Mouse (Mus musculus) CH12.LX (cell line): ENCODE results near the gene Cavin4. TPM values are rescaled to one million over a fixed set of nuclear protein-coding genes. Genes with fewer than 3 reads are reported as not detected.

Experiments
- DNase-seq: peaks from one replicate; pipeline ENCODE4 v3.0.0-alpha.2; 2013; ENCODE audit errors: extremely low read depth
- H3K27ac ChIP-seq: 2 replicates; pipeline ENCODE4 v1.5.1; 2012; ENCODE audit warnings: low read depth, mild to moderate bottlenecking, control low read depth, moderate library complexity; ENCODE audit not compliant: insufficient read depth
- H3K27me3 ChIP-seq: replicated peaks from 2 replicates; pipeline ENCODE3; 2012; ENCODE audit warnings: inconsistent platforms
- H3K36me3 ChIP-seq, 2 experiments: replicated peaks in 1 of 2; 2 replicates each; pipeline versions ENCODE3 to v1.6.1; 2012; ENCODE audit warnings: inconsistent platforms in 1 of 2, low read length in 1 of 2, mild to moderate bottlenecking in 1 of 2, mixed read lengths in 1 of 2, moderate library complexity in 1 of 2; ENCODE audit not compliant: control insufficient read depth in 1 of 2, insufficient read depth in 1 of 2
- H3K4me1 ChIP-seq, 2 experiments: 2 replicates each; pipeline ENCODE4 v1.6.1; 2012; ENCODE audit warnings: inconsistent platforms in 1 of 2, moderate library complexity in 1 of 2; ENCODE audit not compliant: insufficient read depth in 2 of 2, control insufficient read depth in 1 of 2
- H3K4me2 ChIP-seq: 2 replicates; pipeline ENCODE4 v1.6.1; 2012; ENCODE audit warnings: low read depth, mild to moderate bottlenecking, control low read depth; ENCODE audit not compliant: poor library complexity, insufficient read depth, severe bottlenecking
- H3K4me3 ChIP-seq, 3 experiments: fragments of 150-350 bp in 1 of 3; sonication (generic) in 1 of 3; replicated peaks in 1 of 3; 2 replicates each; pipeline versions ENCODE3 to v1.5.1; 2011 to 2012; ENCODE audit warnings: low read depth in 2 of 3, low read length in 2 of 3, mild to moderate bottlenecking in 2 of 3, moderate library complexity in 2 of 3, control low read depth in 1 of 3, improper control_type of control experiment in 1 of 3, inconsistent platforms in 1 of 3, mixed read lengths in 1 of 3; ENCODE audit not compliant: poor library complexity in 1 of 3
- H3K79me2 ChIP-seq: replicated peaks from 2 replicates; pipeline ENCODE4 v1.6.1; 2012; ENCODE audit warnings: mild to moderate bottlenecking, moderate library complexity; ENCODE audit not compliant: control insufficient read depth, poor library complexity, insufficient read depth, severe bottlenecking; ENCODE audit errors: extremely low read depth
- H3K9ac ChIP-seq: 2 replicates; pipeline ENCODE4 v1.6.1; 2012; ENCODE audit warnings: low read depth, mild to moderate bottlenecking, control low read depth, moderate library complexity; ENCODE audit not compliant: insufficient read depth
- H3K9me3 ChIP-seq: replicated peaks from 2 replicates; pipeline ENCODE3; 2012; ENCODE audit warnings: low read length, inconsistent platforms, mixed read lengths
- CHD1 ChIP-seq: IDR thresholded peaks from 2 replicates; pipeline ENCODE4 v1.6.1; 2012; ENCODE audit warnings: low read depth, low read length, improper control_type of control experiment, inconsistent platforms
- CHD2 ChIP-seq: IDR thresholded peaks from 2 replicates; pipeline ENCODE4 v1.6.1; 2011; ENCODE audit warnings: low read length, improper control_type of control experiment
- ELF1 ChIP-seq: IDR thresholded peaks from 2 replicates; pipeline ENCODE4 v1.6.1; 2014; ENCODE audit warnings: low read depth, mild to moderate bottlenecking, inconsistent platforms, low read length, improper control_type of control experiment
- ETS1 ChIP-seq: conservative IDR thresholded peaks from 2 replicates; pipeline ENCODE4 v1.6.1; 2012; ENCODE audit warnings: low read depth, mild to moderate bottlenecking, inconsistent platforms, low read length, improper control_type of control experiment, moderate library complexity
- IRF4 ChIP-seq: IDR thresholded peaks from 2 replicates; pipeline ENCODE4 v1.6.1; 2014; ENCODE audit warnings: low read depth, mild to moderate bottlenecking, inconsistent platforms, low read length, improper control_type of control experiment
- KAT2A ChIP-seq: IDR thresholded peaks from 2 replicates; pipeline ENCODE4 v1.6.1; 2012; ENCODE audit warnings: low read length, improper control_type of control experiment, inconsistent platforms; ENCODE audit not compliant: insufficient replicate concordance
- MAFK ChIP-seq: IDR thresholded peaks from 2 replicates; pipeline ENCODE4 v1.6.1; 2011; ENCODE audit warnings: low read length, improper control_type of control experiment; ENCODE audit not compliant: insufficient replicate concordance
- MAX ChIP-seq: IDR thresholded peaks from 2 replicates; pipeline ENCODE4 v1.6.1; 2011; ENCODE audit warnings: low read length, improper control_type of control experiment
- MEF2A ChIP-seq: IDR thresholded peaks from 2 replicates; pipeline ENCODE4 v1.6.1; 2014; ENCODE audit warnings: low read depth, mild to moderate bottlenecking, inconsistent platforms, low read length, improper control_type of control experiment, borderline replicate concordance
- MXI1 ChIP-seq: IDR thresholded peaks from 2 replicates; pipeline ENCODE4 v1.6.1; 2011; ENCODE audit warnings: mild to moderate bottlenecking, low read depth, low read length, improper control_type of control experiment
- NRF1 ChIP-seq: IDR thresholded peaks from 2 replicates; pipeline ENCODE4 v1.6.1; 2014; ENCODE audit warnings: low read depth, mild to moderate bottlenecking, inconsistent platforms, low read length, improper control_type of control experiment, moderate library complexity
- PAX5 ChIP-seq: IDR thresholded peaks from 2 replicates; pipeline ENCODE4 v1.6.1; 2012; ENCODE audit warnings: low read length, inconsistent platforms, mixed read lengths
- POLR2A ChIP-seq: IDR thresholded peaks from 2 replicates; pipeline ENCODE4 v1.6.1; 2011; ENCODE audit warnings: low read depth, mild to moderate bottlenecking, improper control_type of control experiment, low read length
- POLR2AphosphoS2 ChIP-seq: IDR thresholded peaks from 2 replicates; pipeline ENCODE4 v1.6.1; 2011; ENCODE audit warnings: low read depth, low read length, improper control_type of control experiment
- RAD21 ChIP-seq: IDR thresholded peaks from 2 replicates; pipeline ENCODE4 v1.6.1; 2011; ENCODE audit warnings: low read depth, mild to moderate bottlenecking, low read length, improper control_type of control experiment, moderate library complexity
- RCOR1 ChIP-seq: conservative IDR thresholded peaks from 2 replicates; pipeline ENCODE4 v1.6.1; 2012; ENCODE audit warnings: low read depth, mild to moderate bottlenecking, inconsistent platforms, low read length, improper control_type of control experiment
- SIN3A ChIP-seq: IDR thresholded peaks from 2 replicates; pipeline ENCODE4 v1.6.1; 2012; ENCODE audit warnings: low read length, improper control_type of control experiment, inconsistent platforms
- SMC3 ChIP-seq: IDR thresholded peaks from 2 replicates; pipeline ENCODE4 v1.6.1; 2011; ENCODE audit warnings: low read depth, low read length, improper control_type of control experiment
- TBP ChIP-seq: conservative IDR thresholded peaks from 2 replicates; pipeline ENCODE4 v1.6.1; 2011; ENCODE audit warnings: low read depth, low read length, improper control_type of control experiment
- UBTF ChIP-seq: IDR thresholded peaks from 2 replicates; pipeline ENCODE4 v1.6.1; 2012; ENCODE audit warnings: low read depth, mild to moderate bottlenecking, inconsistent platforms, low read length, improper control_type of control experiment, moderate library complexity
- ZC3H11A ChIP-seq: IDR thresholded peaks from 2 replicates; pipeline ENCODE4 v1.6.1; 2012; ENCODE audit warnings: low read depth, mild to moderate bottlenecking, inconsistent platforms, low read length, improper control_type of control experiment
- ZKSCAN1 ChIP-seq: IDR thresholded peaks from 2 replicates; pipeline ENCODE4 v1.6.1; 2012; ENCODE audit warnings: low read depth, inconsistent platforms, low read length, improper control_type of control experiment, borderline replicate concordance
- ZNF384 ChIP-seq: IDR thresholded peaks from 2 replicates; pipeline ENCODE4 v1.6.1; 2012; ENCODE audit warnings: low read depth, low read length, improper control_type of control experiment, inconsistent platforms
- dilution Hi-C: fragments of 300-500 bp; cut with MboI; formaldehyde crosslinking; loops from 2 replicates; pipeline ENCODE4 v1.14.3; 2020; ENCODE audit warnings: low sequenced_read_pairs; ENCODE audit not compliant: extremely low pct_unique_long_range_greater_than_20kb, extremely low pct_ligation_motif_present
- in situ Hi-C: fragments of 300-500 bp; cut with MboI; formaldehyde crosslinking; loops from 3 replicates; pipeline ENCODE4 v1.14.3; 2019; ENCODE audit warnings: low sequenced_read_pairs, low pct_ligation_motif_present, low pct_unique_long_range_greater_than_20kb, mixed read lengths
- polyA plus RNA-seq: library from polyadenylated mRNA; unstranded; fragments of >175 nt; gene quantifications from 2 replicates; pipeline ENCODE4 v1.2.1, GENCODE M21; 2012; ENCODE audit warnings: low read depth; ENCODE audit not compliant: insufficient read length
- total RNA-seq, 2 experiments: library from RNA; depleted of rRNA; stranded (reverse); fragments of 300-350 nt in 1 of 2; fragments of >200 nt in 1 of 2; gene quantifications; 2 replicates each; pipeline ENCODE4 v1.2.3; 2012 to 2014

The Cavin4 gene
- total and polyA plus RNA-seq, 3 experiments = 0.13 to 0.26 (median 0.24) TPM

DNA sequence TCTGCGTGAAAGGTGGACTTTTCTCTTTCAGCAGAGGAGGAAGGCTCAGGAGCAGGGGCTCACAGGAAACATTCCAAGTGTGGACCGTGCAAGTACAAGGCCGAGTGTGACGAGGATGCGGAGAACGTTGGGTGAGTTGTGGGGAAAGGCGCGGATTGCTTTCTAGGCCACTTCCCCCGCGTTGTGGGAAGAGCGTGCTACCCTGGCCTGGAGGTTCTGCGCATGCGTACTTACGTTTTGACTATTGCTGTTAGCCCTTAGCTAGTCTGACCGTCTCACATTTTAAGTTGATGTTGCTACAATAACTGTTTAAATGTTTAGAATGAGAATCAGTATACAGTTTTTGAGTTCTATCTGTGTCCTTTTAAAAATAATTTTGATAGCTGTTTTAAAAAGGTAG, 46.1 kb upstream of the Cavin4 start:
- Histone ChIP-seq H3K79me2 (no peaks in the 10 kb centered on the region), H3K4me3 (no peak overlapping the region), H3K4me1 (peaks cover 0 to 9% of the 10 kb centered on the region in 2 experiments; a peak in 1 of 4 replicates), H3K36me3 (peaks cover 0 to 27% of the 10 kb centered on the region in 2 experiments), H3K9me3 (no peaks in the 10 kb centered on the region), H3K27ac (no peak overlapping the region), H3K4me2 (no peak overlapping the region)
- dilution Hi-C loops = no loop called here
- in situ Hi-C loops = no loop called here
- TF ChIP-seq NRF1 (no peak), SIN3A (no peak), MAFK (no peak), CHD1 (no peak), KAT2A (no peak), ZNF384 (no peak), POLR2A (no peak), PAX5 (no peak)
- TF ChIP-seq, all 38 proteins: peak for 0
- Histone ChIP-seq H3K9ac (no peak overlapping the region), H3K27me3 (no peaks in the 10 kb centered on the region)
- DNase-seq = no peak

DNA sequence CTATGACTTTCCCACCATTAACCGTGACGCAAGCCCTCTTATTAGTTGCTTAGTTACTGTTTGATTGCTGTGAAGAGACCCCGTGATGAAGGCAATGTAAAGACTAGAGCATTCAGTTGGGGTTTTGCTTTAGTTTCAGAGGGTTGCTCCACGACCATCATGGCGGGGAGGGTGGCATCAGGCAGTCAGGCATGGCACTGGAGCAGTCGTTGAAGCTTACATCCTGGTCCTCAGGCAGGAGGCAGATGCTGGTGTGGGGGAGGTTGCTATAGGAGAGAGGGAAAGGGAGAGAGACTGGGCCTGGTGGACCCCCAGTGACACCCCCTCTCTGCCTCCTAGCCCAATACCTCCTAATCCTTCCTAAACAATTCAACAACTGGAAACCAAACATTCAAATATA, 43.2 kb upstream of the Cavin4 start:
- Histone ChIP-seq H3K4me3 (no peak overlapping the region), H3K9ac (no peak overlapping the region), H3K27ac (no peak overlapping the region), H3K4me1 (peaks cover 0 to 9% of the 10 kb centered on the region in 2 experiments; a peak in 1 of 4 replicates), H3K36me3 (peaks cover 0 to 26% of the 10 kb centered on the region in 2 experiments), H3K27me3 (no peaks in the 10 kb centered on the region), H3K9me3 (no peaks in the 10 kb centered on the region), H3K79me2 (no peaks in the 10 kb centered on the region), H3K4me2 (no peak overlapping the region)
- in situ Hi-C loops = no loop called here
- no peak for DNase-seq
- dilution Hi-C loops = no loop called here
- no peak for TF ChIP-seq POLR2A
- TF ChIP-seq POLR2AphosphoS2 = no peak
- no peak for TF ChIP-seq MAX
- TF ChIP-seq ZKSCAN1 = no peak
- no peak for TF ChIP-seq SIN3A
- no peak for TF ChIP-seq MXI1
- no peak for TF ChIP-seq SMC3
- no peak for TF ChIP-seq IRF4
- no peak for TF ChIP-seq ZC3H11A
- TF ChIP-seq UBTF = no peak
- no peak for TF ChIP-seq ELF1
- no peak for TF ChIP-seq MEF2A
- no peak for TF ChIP-seq RCOR1
- TF ChIP-seq TBP = no peak
- TF ChIP-seq CHD1 = no peak
- no peak for TF ChIP-seq RAD21
- TF ChIP-seq CHD2 = no peak
- no peak for TF ChIP-seq ETS1
